Mouse (Mus musculus) kidney, adult 9 months (tissue): ENCODE results near the gene Large1.
"Not testable (repeated sequence)": the region's sequence is repeated elsewhere in the genome, so short reads cannot be mapped to it uniquely, and the experiment has no call there.

Experiments
- DNase-seq: peaks from one replicate; pipeline ENCODE4 v3.0.0; 2022

Gene Large1

GRCm38 (mm10) chr8:72990425-72990824, 362.9 kb downstream of the Large1 start:
- no peak for DNase-seq

DNA sequence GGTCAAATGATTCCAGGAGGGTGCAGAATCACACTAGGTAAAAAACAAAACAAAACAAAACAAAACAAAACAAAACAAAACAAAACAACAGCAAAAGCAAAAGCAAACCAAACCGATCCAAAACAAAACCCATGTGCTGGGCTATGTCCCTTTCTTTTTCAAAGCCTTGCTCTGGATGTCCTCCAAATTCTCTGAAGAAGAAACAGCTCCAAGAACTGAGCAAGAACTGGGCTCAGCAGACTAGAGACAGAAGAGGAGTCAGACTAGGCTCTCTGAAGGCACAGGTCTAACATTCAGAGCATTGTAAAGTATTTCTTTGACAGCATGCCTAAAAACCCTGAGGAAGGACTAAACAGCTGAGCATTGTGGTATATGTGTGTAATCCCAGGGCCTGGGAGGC, 370.5 kb downstream of the Large1 start:
- no peak for DNase-seq

GRCm38 (mm10) chr8:72955074-72955473, 398.3 kb downstream of the Large1 start:
- no peak for DNase-seq

- DNase-seq: not testable (repeated sequence)
Measured at GRCm38 (mm10) chr8:72941393-72941792, 411.9 kb downstream of the Large1 start.

DNA sequence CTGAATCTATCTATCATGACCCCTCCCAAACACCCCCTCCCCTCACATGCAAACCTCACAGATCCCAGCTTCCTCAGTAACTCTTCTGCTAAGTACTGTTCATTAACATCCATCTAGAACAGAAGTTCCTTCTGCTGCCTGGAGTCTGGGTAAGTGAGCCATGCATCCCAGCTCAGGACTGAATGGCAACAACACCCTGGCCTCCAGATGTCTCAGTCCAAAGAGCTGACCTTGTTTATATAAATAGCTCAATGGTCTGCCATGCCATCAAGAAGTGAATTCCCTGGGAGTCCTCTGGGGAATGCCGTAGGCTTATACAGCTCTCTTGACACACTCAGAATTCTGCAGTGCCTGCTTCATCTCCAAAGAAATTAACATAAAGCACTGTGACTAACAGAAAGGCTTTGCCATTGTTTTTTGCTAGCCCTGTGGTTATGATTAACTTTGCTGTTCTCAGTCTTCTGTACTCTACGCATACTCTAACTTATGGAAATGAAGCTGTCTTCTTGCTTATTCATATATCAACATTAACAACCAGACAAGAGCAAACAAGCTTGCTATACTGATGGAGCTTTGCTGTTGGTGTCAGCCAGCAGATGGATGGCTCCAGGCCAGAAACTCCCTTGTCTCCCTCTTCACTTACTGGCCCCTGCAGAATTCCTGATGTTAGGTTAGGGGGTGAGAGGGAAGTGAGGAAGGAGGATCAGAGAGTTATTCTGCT, 434.0 kb downstream of the Large1 start:
- no peak for DNase-seq

DNA sequence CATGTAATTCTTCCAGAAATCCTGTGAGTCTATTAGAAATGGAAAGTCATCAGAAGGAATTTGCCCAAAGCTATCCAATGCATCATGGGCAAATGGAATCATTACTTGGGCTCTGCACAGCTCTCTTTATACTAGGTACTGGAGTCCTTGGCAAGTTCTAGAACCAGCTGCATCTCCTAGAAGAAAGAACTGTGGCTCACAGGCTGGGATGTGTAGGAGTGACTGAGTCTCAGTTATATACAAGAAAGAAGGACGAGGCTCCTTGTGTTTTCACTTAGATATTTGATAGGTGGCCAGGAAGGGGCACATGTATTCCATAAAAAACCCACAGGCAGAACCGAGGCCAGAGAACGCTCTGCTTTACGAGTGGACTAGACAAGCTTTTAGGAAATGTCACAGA, 447.8 kb downstream of the Large1 start:
- DNase-seq: no peak

GRCm38 (mm10) chr8:72901591-72901990, 451.7 kb downstream of the Large1 start:
- DNase-seq: no peak

- no peak for DNase-seq
Measured at GRCm38 (mm10) chr8:72899321-72899720, 454.0 kb downstream of the Large1 start.

DNA sequence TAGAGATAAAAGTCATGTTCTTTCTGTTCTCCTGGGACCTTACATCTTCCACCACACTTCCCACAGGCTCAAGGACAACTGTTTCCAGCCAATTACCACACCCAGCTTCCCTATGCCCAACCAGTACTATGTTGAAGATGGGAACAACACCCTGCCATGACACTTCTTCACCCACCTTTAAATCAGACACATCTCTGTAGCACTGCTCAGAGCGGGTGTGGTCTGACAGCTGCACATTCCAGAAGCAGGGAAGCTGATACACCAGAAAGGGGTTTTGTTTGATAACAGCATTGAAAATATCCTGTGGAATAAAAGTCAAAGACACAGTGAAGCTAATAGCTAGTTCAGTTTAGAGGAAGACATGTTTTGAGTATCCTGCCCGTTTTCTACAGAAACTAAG, 470.3 kb downstream of the Large1 start:
- no peak for DNase-seq

DNA sequence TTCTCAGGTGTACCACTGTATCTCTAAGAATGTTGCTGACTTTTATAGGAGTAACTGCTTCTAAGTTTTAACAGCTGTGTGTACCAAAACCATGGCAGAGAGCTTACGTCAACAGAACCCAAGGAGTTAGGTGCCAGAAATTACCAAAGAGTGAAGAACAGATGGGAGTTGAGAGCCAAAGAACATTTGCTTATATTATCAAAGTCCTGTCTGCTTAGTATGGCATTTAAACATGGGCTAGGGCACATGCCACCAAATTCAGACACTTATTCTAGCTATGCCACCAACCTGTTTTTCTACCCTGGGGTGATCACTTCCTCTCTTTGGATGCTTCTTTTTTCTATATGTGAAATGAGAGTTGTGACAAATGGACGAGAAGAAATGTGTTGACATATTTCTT, 479.9 kb downstream of the Large1 start:
- DNase-seq: no peak

GRCm38 (mm10) chr8:72846881-72847280, 506.5 kb downstream of the Large1 start:
- no peak for DNase-seq

GRCm38 (mm10) chr8:72835863-72836262, 517.5 kb downstream of the Large1 start:
- no peak for DNase-seq

DNA sequence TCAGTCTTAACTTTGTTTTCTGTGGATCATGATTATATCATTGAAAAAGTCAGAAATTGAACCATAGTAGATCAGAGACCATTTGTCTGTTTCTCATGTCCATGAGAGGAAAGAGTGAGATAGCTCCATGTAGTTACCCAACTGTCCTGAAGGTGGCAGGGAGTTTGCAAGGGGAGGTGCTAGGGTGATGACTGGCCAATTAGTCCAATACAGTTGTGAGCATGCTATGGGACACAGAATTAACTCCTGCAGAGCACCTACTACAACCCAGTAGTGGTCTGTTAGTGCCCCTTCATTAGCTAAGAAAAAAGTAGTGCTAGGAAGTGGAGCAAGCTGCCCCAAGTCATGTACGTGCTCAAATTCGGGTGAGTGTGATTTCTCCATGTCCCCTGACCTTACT, 520.2 kb downstream of the Large1 start:
- no peak for DNase-seq

- DNase-seq: no peak
Measured at GRCm38 (mm10) chr8:72832371-72832770, 521.0 kb downstream of the Large1 start.

DNA sequence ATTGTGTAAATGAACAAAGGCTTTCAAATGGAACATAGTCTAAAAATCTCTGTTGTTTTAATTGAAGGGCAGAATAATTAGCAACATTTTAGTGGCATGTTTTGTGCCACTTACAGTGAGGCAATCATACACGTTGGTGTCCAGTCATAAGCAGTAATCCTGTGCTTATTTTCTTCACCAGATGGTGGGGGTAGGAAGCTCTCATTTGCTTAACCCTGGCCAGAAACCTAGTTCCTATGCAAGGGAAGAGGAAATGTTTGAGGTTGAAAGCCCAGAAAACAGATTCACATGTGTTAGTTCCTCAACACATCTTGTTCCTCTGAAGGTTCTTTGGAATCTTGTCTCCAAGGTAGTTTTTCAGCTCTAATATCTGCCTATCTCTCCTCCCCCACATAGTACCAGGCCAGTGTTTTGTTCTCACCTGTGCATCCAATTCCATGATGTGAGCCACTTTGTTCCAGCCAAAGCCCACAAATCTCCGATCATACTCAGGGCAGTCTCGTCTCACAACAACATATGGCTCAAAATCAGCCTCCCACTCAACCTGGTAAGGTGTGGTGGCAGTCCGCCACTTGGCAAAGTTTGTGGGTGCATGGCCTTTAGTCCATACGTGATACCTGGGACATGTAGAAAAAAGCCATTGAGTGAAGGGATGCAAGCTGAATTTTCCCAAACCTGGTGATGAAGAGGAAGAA, 535.5 kb downstream of the Large1 start:
- no peak for DNase-seq

- DNase-seq: no peak
Measured at GRCm38 (mm10) chr8:72816679-72817078, 536.7 kb downstream of the Large1 start.

GRCm38 (mm10) chr8:72815681-72816080, 537.7 kb downstream of the Large1 start:
- no peak for DNase-seq

GRCm38 (mm10) chr8:72812690-72813089, 540.6 kb downstream of the Large1 start:
- DNase-seq: peak; percentile 28

DNA sequence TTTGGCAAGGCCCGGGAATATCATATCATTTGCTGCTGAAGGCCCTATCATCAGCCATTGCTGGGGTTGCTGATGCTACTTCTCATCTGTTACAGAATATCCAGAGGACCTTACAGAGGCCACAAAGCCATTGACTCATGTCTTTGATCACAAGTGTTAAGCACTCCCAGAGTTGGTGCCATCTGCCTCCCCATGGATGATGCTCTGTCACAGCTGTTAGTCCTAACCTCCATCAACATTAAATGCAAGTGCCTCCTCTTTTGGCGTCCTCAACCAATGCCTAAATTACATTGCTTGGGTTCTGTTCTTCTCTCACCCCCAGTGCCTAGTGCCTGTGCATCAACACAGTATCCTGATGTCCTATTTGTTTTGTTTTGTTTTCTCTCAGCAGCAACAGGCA, 551.8 kb downstream of the Large1 start:
- DNase-seq: no peak

GRCm38 (mm10) chr8:72780644-72781043, 572.7 kb downstream of the Large1 start:
- no peak for DNase-seq

DNA sequence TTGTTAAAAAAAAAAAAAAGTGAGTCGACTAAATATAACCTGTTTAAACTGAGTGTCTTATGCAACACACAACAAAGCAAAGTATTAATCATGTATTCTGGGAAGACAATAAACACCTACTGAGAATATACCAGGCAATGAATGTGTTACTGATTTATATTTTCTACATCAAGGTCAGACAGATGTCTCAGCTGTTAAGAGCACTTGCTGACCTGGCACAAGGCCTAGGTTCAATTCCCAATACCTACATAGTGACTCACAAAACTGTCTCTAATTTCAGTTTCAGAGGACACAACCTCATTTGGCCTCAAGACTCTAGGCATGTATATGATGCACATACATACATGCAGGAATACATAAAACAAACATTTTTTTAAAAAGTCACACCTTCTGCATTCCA, 575.5 kb downstream of the Large1 start:
- no peak for DNase-seq

DNA sequence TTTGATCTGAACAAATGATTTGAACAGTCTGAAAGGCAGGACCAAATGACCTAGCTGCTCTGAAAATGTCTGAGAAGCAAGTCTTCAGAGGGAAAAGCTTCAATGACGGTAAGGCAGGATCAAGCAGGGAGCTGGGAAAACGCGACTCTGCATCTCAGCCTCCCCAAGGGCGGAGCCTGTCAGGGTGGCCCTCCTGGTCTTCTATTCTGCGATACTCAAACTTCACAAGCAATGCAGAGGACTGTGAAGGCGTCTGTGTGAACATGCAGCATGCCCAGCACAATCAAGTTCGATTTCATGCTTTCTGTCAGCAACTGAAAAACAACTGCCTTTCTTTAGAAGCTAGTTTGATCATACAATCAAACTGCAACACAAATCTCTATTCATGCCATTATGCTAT, 586.6 kb downstream of the Large1 start:
- peak; percentile 0 for DNase-seq

- DNase-seq: peak; percentile 0
Measured at GRCm38 (mm10) chr8:72765696-72766095, 587.6 kb downstream of the Large1 start.
